Mouse (Mus musculus) small intestine, adult 2 months (tissue): ENCODE results near the gene Adad2.

Experiments
- CTCF ChIP-seq: fragments of 200-500 bp; IDR thresholded peaks from 2 replicates; pipeline ENCODE4 v1.5.1; 2012; ENCODE audit warnings: low read depth, mild to moderate bottlenecking, control low read depth, inconsistent platforms, low read length, moderate library complexity, mixed read lengths; ENCODE audit not compliant: insufficient replicate concordance, insufficient read length; ENCODE audit errors: extremely low read depth
- POLR2A ChIP-seq: fragments of 200-500 bp; IDR thresholded peaks from 2 replicates; pipeline ENCODE4 v1.6.1; 2012; ENCODE audit warnings: low read depth, mild to moderate bottlenecking, control low read depth, inconsistent platforms, low read length, moderate library complexity

- TF ChIP-seq CTCF = no peak
- no peak for TF ChIP-seq POLR2A
Observed at GRCm38 (mm10) chr8:119569881-119570280, 42.7 kb upstream of the Adad2 start.
